Mouse (Mus musculus) heart, embryonic 14.5 days (tissue): ENCODE measurements around the gene Tspyl3. TPM values are rescaled to one million over a fixed set of nuclear protein-coding genes. Genes with fewer than 3 reads are reported as not detected.

Experiments
- ATAC-seq: fragments of 200-750 bp; cut with Nextera tagmentation; 2 replicates; pipeline ENCODE4 v1.8.0; 2017; ENCODE audit warnings: low read depth, moderate TSS enrichment; ENCODE audit not compliant: insufficient number of reproducible peaks, insufficient read depth, low FRiP score
- H3K27ac ChIP-seq, 2 experiments: fragments of 200-500 bp in 1 of 2; fragments of 300-500 bp in 1 of 2; sonication (generic) in 1 of 2; replicated peaks in 1 of 2; 2 replicates each; pipeline ENCODE4 v1.5.1; 2012 to 2014; ENCODE audit warnings: low read depth in 2 of 2, low read length in 2 of 2, control low read depth in 1 of 2, mild to moderate bottlenecking in 1 of 2, mixed read lengths in 1 of 2; ENCODE audit not compliant: control insufficient read depth in 1 of 2, insufficient read depth in 1 of 2
- H3K27me3 ChIP-seq: fragments of 300-500 bp; sonication (generic); 2 replicates; pipeline ENCODE4 v1.6.1; 2014; ENCODE audit warnings: mild to moderate bottlenecking, low read length, control low read depth; ENCODE audit not compliant: control insufficient read depth, insufficient read depth
- H3K36me3 ChIP-seq: fragments of 300-500 bp; sonication (generic); 2 replicates; pipeline ENCODE4 v1.6.1; 2014; ENCODE audit warnings: mild to moderate bottlenecking, control low read depth, low read length, mixed read lengths; ENCODE audit not compliant: control insufficient read depth, insufficient read depth
- H3K4me1 ChIP-seq, 2 experiments: fragments of 200-500 bp in 1 of 2; fragments of 300-500 bp in 1 of 2; sonication (generic) in 1 of 2; 2 replicates each; pipeline ENCODE4 v1.6.1; 2012 to 2014; ENCODE audit warnings: low read length in 2 of 2, control low read depth in 1 of 2, mixed read lengths in 1 of 2; ENCODE audit not compliant: control insufficient read depth in 2 of 2, insufficient read depth in 2 of 2
- H3K4me2 ChIP-seq: fragments of 300-500 bp; sonication (generic); 2 replicates; pipeline ENCODE4 v1.6.1; 2014; ENCODE audit warnings: mild to moderate bottlenecking, low read length
- H3K4me3 ChIP-seq, 2 experiments: fragments of 200-500 bp in 1 of 2; fragments of 300-500 bp in 1 of 2; sonication (generic) in 1 of 2; 2 replicates each; pipeline ENCODE4 v1.5.1; 2012 to 2014; ENCODE audit warnings: low read length in 2 of 2, mild to moderate bottlenecking in 2 of 2, control low read depth in 1 of 2, low read depth in 1 of 2, moderate library complexity in 1 of 2; ENCODE audit not compliant: control insufficient read depth in 1 of 2, insufficient read depth in 1 of 2
- H3K9ac ChIP-seq: fragments of 300-500 bp; sonication (generic); 2 replicates; pipeline ENCODE4 v1.6.1; 2014; ENCODE audit warnings: mild to moderate bottlenecking, low read length
- H3K9me3 ChIP-seq: fragments of 300-500 bp; sonication (generic); 2 replicates; pipeline ENCODE4 v1.6.1; 2016; ENCODE audit warnings: low read length, control low read depth; ENCODE audit not compliant: control insufficient read depth
- WGBS: fragments of 180-500 bp; shearing (Covaris S2); extraction: QIAGEN DNeasy Blood & Tissue Kit; methylation state at CpG from one replicate; pipeline ENCODE4 v1.1.7; 2014; 5-methylcytosine and 5-hydroxymethylcytosine counted together
- polyA plus RNA-seq: library from polyadenylated mRNA; unstranded; fragments of >200 nt; fragmentation: Nextera tagmentation; extraction: Ambion mirVana; gene quantifications from 2 replicates; pipeline ENCODE4 v1.2.1, GENCODE M21; 2014

Tspyl3 gene
- polyA plus RNA-seq, 1 experiment from 2014 or later = 4.1 TPM

GRCm38 (mm10) chr2:153211451-153211850 lies 13.8 kb downstream of the Tspyl3 start:
- Histone ChIP-seq H3K27ac (no peak overlapping the region), H3K4me1 (peaks cover 8 to 12% of the 10 kb centered on the region in 2 experiments; a peak in 3 of 4 replicates), H3K9ac (no peak overlapping the region), H3K36me3 (peaks cover 43% of the 10 kb centered on the region), H3K27me3 (no peaks in the 10 kb centered on the region), H3K4me3 (no peak overlapping the region), H3K9me3 (no peaks in the 10 kb centered on the region), H3K4me2 (no peak overlapping the region)
- WGBS = 92% methylated on average over 5 of the region's 5 CpGs
- ATAC-seq = no peak

- H3K27ac ChIP-seq = no peak overlapping the region
- H3K4me2 ChIP-seq = no peak overlapping the region
- no peak for ATAC-seq
- 90% methylated on average over 5 of the region's 5 CpGs for WGBS
- H3K4me1 ChIP-seq = peaks cover under 1 to 2% of the 10 kb centered on the region in 2 experiments; a peak in 2 of 4 replicates
- H3K4me3 ChIP-seq = no peak overlapping the region
- no peak overlapping the region for H3K9ac ChIP-seq
- peaks cover 65% of the 10 kb centered on the region for H3K36me3 ChIP-seq
- no peaks in the 10 kb centered on the region for H3K27me3 ChIP-seq
- H3K9me3 ChIP-seq = no peaks in the 10 kb centered on the region
These were observed 16.0 kb downstream of the Tspyl3 start for GRCm38 (mm10) chr2:153209286-153209685.

GRCm38 (mm10) chr2:153208149-153208548 lies 17.1 kb downstream of the Tspyl3 start:
- H3K27me3 ChIP-seq = no peaks in the 10 kb centered on the region
- no peaks in the 10 kb centered on the region for H3K4me1 ChIP-seq
- H3K9ac ChIP-seq = no peak overlapping the region
- ATAC-seq = no peak
- peaks cover 76% of the 10 kb centered on the region for H3K36me3 ChIP-seq
- 90% methylated on average over 2 of the region's 2 CpGs for WGBS
- no peak overlapping the region for H3K4me2 ChIP-seq
- H3K9me3 ChIP-seq = no peaks in the 10 kb centered on the region
- H3K27ac ChIP-seq = no peak overlapping the region
- no peak overlapping the region for H3K4me3 ChIP-seq

- no peak for ATAC-seq
- 87% methylated on average over 1 of the region's 1 CpGs for WGBS
- peaks cover 95% of the 10 kb centered on the region for H3K36me3 ChIP-seq
- no peak overlapping the region for H3K4me2 ChIP-seq
- H3K4me1 ChIP-seq = peaks cover 5 to 11% of the 10 kb centered on the region in 2 experiments; a peak in 3 of 4 replicates
- H3K9me3 ChIP-seq = no peaks in the 10 kb centered on the region
- no peak overlapping the region for H3K27ac ChIP-seq
- H3K9ac ChIP-seq = no peak overlapping the region
- H3K27me3 ChIP-seq = no peaks in the 10 kb centered on the region
- no peak overlapping the region for H3K4me3 ChIP-seq
These were observed 22.5 kb downstream of the Tspyl3 start for GRCm38 (mm10) chr2:153202766-153203165.

GRCm38 (mm10) chr2:153199114-153199513 lies 26.1 kb downstream of the Tspyl3 start:
- Histone ChIP-seq H3K4me1 (peaks cover 5 to 12% of the 10 kb centered on the region in 2 experiments; a peak in 3 of 4 replicates), H3K9me3 (no peaks in the 10 kb centered on the region), H3K4me3 (no peak overlapping the region), H3K9ac (no peak overlapping the region), H3K4me2 (no peak overlapping the region), H3K27ac (no peak overlapping the region), H3K27me3 (no peaks in the 10 kb centered on the region), H3K36me3 (peaks cover 88% of the 10 kb centered on the region)
- no peak for ATAC-seq
- WGBS = 72% methylated on average over 2 of the region's 2 CpGs

- H3K4me3 ChIP-seq = no peak overlapping the region
- H3K27me3 ChIP-seq = no peaks in the 10 kb centered on the region
- H3K4me2 ChIP-seq = no peak overlapping the region
- 11% methylated on average over 5 of the region's 5 CpGs for WGBS
- H3K27ac ChIP-seq = peak overlapping the region; percentile 15 to 37; a peak in 3 of 4 replicates
- no peaks in the 10 kb centered on the region for H3K9me3 ChIP-seq
- H3K9ac ChIP-seq = 0 out of 2 replicates have a peak overlapping the region, but pooled peaks have one; percentile 11
- ATAC-seq = peak; percentile 41; the same call in 1 of the 2 replicates
- peaks cover 86% of the 10 kb centered on the region for H3K36me3 ChIP-seq
- peaks cover 5 to 12% of the 10 kb centered on the region in 2 experiments; a peak in 3 of 4 replicates for H3K4me1 ChIP-seq
These were observed 26.8 kb downstream of the Tspyl3 start for GRCm38 (mm10) chr2:153198485-153198884.

- Histone ChIP-seq H3K4me2 (no peak overlapping the region), H3K4me3 (no peak overlapping the region), H3K9ac (no peak overlapping the region), H3K4me1 (peaks cover 5 to 12% of the 10 kb centered on the region in 2 experiments; a peak in 3 of 4 replicates), H3K36me3 (peaks cover 90% of the 10 kb centered on the region), H3K9me3 (no peaks in the 10 kb centered on the region), H3K27me3 (no peaks in the 10 kb centered on the region), H3K27ac (no peak overlapping the region)
- no peak for ATAC-seq
- WGBS = 100% methylated on average over 3 of the region's 3 CpGs
These were observed 31.0 kb downstream of the Tspyl3 start for GRCm38 (mm10) chr2:153194255-153194654.

GRCm38 (mm10) chr2:153191242-153191641 lies 34.0 kb downstream of the Tspyl3 start:
- Histone ChIP-seq H3K4me3 (no peak overlapping the region), H3K4me1 (peaks cover 5 to 10% of the 10 kb centered on the region in 2 experiments; a peak in 3 of 4 replicates), H3K36me3 (peaks cover 91% of the 10 kb centered on the region), H3K9me3 (no peaks in the 10 kb centered on the region), H3K4me2 (no peak overlapping the region), H3K9ac (no peak overlapping the region), H3K27ac (no peak overlapping the region), H3K27me3 (no peaks in the 10 kb centered on the region)
- no peak for ATAC-seq
- WGBS = 83% methylated on average over 2 of the region's 2 CpGs
